Mouse (Mus musculus) left cerebral cortex, adult 11 months (tissue): ENCODE data around the gene A930017K11Rik.

Source experiments
- DNase-seq: peaks from one replicate; pipeline ENCODE4 v3.0.0; 2022; ENCODE audit warnings: low spot score

The A930017K11Rik gene

DNA sequence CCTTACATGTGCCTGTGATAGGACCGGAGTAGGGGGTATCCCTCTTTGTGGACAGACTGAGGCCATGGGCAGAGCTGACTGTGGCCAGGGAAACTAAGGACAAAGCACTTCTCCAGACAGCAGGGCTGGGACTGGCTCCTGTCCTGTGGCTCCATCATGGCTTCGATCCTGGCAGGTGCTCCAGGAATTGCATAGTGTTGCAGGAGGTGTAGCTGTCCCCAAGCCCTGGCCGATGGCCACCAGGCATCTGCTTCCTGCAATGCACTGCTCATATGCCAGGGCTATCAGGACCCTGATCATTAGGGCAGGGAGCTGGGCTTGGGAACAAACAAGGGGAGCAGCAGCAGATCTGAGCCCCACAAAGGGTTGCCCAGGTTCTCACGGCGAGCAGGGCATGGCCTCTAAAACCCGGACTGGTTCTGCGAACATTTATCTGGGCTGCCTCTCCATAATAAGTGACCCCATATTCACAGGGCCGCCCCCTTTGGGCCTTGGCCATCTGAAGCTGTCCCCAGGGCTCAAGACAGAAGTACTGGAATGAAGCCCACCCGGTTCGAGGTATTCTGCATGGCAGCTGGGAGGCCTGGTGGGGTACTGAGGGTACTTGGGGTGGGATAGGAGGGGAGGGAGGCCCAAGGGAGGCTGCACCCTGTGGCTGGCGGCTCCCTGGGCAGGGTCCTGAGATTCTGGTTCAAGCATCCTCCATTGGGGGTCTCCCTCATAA is 6.6 kb upstream of the A930017K11Rik start:
- DNase-seq = no peak

GRCm38 (mm10) chr17:25957586-25958051 is 5.3 kb upstream of the A930017K11Rik start:
- no peak for DNase-seq

- DNase-seq = no peak
These were observed 4.3 kb upstream of the A930017K11Rik start for GRCm38 (mm10) chr17:25956631-25957030.

- DNase-seq = no peak
These were observed 3.8 kb upstream of the A930017K11Rik start for GRCm38 (mm10) chr17:25956201-25956600.

DNA sequence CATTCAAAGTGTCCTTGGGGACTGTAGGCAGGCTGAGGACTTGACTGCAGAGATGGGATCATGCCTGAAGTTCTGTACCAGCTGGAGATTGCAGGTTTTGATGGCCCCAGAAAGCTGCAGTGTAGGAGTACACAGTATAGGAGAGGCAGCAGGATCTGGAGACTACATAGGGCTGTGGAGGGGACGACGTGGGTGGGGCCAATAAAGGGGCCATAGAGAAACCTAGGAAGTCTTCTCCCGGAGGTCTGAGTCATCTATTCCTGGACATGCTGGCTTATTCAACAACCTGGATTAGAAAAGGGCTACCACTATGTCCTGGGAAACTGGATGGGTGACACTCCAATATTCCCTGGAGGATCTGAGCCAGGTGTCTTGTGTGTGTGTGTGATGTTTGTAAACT is 3.4 kb upstream of the A930017K11Rik start:
- DNase-seq = no peak

GRCm38 (mm10) chr17:25954671-25955070 is 2.3 kb upstream of the A930017K11Rik start:
- DNase-seq = no peak

DNA sequence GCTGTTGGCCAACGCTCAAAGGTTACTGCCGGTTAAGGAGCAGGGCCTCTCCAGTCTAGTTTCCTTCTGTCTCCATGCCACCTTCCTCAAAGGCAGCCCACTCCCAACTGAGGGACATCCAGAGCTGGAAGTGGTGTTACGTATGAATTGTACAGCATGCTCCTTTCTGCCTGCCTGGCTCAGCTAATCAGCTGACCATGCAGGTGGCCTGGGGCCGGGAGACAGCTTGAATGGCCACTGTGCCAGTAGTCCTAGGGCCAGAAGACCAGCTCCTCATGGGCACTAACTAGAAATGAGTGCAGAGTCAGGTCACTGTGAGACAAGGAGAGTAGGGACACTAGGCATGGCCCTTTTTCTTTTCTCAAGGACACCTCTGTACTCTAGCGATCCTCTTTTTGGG is 796 bp upstream of the A930017K11Rik start:
- no peak for DNase-seq

DNA sequence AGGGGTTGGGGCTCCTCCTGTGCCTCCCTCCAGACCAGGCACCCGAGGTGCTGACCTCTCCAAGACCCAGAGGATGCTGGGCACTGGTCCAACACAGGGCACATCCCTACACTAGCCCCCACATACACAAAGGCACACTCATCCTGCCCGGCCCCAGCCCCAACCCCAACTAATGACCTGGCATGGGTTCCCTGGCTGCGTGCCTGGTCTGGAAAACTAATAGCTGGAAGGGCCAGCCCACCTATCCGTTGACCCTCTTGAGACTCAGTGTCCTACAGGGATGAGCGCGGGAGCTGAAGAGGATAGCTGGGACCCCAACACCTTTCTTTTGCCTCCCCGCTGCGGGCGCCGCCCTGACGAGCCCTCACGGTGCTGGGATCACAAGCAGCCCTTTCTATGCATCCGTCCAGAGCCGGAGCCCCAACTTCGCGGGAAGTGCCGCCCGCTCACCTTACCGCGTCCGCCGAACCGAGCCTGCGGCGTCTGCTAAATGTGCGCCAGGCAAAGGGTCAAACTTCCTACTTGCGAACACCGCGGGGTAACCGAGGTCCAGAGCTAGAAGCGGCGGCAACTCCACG is 1.1 kb downstream of the A930017K11Rik start:
- no peak for DNase-seq

DNA sequence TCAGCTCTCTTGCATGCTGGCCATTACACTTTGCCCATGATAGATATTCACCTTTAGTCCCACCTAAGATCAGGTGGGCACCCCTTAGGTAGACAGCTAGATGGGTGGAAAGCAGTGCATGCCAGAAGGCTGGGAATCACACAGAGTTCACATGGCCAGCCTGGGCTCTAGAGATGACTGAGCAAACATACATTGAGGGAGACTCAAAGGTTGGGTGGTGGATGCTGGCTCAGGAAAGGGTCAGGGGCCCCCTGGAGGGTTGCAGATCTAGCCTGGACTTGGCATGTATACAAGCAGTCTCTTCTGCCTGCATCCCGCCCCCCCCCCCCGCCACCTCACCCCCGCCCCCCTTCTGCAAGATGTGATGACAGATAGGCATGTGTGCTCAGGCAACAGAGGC is 1.7 kb downstream of the A930017K11Rik start:
- no peak for DNase-seq

DNA sequence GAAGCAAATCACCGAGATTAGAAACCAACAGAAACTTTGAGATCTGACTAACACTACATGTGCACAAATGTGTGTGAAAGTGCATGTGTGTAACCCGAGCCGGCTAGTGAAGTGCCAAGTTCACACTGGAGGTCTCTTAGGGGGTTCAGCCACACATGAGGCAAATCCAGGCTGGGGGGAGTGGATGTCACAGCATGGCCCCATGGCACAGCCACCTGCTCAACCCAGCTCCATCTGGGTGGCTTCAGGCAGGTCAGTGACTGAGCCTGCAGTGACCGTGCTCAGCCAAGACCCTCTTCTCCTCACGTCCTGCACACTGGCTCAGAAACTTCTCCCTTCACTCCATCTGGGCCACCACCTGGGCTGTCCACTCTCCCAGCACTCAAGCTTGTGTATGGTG is 2.4 kb downstream of the A930017K11Rik start:
- DNase-seq = no peak

GRCm38 (mm10) chr17:25948051-25948450 is 4.3 kb downstream of the A930017K11Rik start:
- DNase-seq = no peak

GRCm38 (mm10) chr17:25947576-25947975 is 4.8 kb downstream of the A930017K11Rik start:
- no peak for DNase-seq

DNA sequence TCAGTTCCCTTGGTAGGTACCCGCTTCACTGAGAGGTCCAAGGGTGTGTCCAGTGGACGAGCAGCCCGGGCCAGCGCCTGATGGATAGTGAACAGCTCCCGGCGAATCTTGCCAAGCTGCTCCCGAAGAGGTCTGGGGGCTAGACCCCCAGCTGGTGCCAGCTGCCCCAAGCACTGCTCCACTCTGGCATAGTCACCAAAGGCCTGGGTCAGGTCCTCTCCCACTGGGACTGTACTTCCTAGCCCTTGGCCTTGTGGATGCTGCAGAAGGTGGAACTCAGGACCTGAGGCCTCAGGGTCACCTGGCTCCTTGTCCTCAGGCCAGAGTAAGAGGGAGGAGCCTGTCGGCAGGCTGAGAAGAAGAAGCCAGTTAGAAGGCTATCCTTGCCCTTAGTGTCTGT is 5.5 kb downstream of the A930017K11Rik start:
- no peak for DNase-seq

DNA sequence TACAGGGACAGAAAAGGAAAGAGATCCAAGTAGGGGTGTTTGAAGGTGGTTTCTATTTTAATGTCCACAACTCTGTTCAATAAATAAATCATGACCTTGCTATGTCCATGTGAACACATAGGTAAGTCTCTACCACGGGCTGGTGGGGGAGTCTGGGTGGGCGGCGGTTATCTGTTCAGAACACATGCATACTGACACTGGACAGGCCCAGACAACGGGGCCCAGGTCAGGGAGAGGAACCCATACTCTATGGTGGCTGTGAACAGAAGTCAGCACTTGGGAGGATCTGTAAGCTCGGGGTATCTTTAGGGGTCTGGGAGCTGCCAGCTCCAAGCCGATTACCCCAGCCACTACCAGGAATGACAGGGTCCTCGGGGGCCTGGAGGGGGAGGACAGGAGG is 6.0 kb downstream of the A930017K11Rik start:
- DNase-seq = no peak

DNA sequence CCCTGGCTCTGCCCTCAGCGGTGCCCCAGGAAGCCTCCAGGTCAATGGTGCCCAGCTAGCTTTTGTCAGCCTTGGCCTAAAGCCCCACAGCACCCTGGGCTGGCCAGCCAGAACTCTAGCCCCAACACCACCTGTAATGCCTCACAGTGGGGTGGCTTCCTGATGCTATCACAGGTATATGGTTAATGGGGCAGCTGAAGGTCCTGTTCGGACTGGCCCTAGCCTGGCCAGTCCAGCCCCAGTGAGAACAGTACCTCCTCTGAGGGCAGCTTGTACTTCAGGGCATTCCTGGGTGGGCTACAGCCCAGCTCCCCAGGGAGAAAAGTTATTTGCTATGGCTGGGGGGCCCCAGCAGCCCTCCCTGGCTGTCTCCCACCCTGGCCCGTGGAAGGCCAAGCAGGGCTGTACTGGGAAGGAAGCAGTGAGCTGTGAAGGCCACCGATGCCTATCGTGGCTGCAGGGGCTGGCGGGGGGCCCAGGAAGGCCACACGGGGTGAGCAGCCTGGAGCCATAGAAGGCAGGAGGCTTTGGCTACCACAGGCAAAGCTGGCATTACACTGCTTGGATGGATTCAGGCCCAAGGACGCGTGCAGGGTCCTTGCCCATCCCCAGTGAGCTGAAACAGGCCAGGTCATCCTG is 6.7 kb downstream of the A930017K11Rik start:
- DNase-seq = no peak

DNA sequence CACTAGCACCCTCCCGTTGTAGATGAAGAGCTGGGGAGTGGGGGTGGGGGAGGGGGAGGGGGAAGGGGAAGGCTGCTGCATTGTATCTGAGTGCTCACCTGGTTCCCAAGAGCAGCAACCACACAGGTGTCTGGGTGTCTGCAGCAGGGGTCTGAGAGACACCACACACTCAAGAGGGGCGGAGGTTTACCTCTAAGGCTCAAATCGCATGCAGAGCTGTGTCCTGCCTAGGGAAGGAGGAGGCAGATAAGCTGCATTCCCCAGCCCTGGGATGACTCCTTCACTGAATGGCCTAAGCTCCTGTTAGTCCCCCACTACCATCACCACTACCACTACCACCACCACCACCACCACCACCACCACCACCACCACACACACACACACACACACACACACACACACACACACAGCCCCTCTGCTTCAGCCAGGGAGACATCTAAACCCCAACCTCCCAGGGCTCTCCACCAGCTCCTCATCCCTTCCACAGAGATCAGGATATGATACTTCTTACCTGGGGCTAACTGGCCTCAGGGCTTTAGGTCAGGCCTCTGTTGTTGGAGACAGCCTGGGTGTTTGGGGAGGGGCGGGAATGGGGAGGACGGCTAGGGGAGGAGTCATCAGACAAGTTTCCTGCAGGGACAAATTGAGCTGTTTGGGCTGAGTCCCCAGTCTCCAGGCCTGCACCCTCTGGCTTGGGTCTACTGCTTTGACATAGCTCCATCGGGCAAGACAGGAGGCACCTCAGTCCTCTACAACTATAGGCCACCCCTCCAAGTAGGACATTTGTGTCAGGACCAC is 7.8 kb downstream of the A930017K11Rik start, which contains the start of the genes Pigq and Nhlrc4:
TSS of gene Pigq (minus strand) at position 571 of the 798 bp plus-strand sequence.
TSS of gene Nhlrc4 (minus strand) at position 596 of the 798 bp plus-strand sequence.
- DNase-seq = no peak

GRCm38 (mm10) chr17:25943769-25944168 is 8.6 kb downstream of the A930017K11Rik start:
- no peak for DNase-seq

GRCm38 (mm10) chr17:25943221-25943620 is 9.1 kb downstream of the A930017K11Rik start:
- no peak for DNase-seq

- DNase-seq = no peak
These were observed 9.7 kb downstream of the A930017K11Rik start for GRCm38 (mm10) chr17:25942597-25943151.

DNA sequence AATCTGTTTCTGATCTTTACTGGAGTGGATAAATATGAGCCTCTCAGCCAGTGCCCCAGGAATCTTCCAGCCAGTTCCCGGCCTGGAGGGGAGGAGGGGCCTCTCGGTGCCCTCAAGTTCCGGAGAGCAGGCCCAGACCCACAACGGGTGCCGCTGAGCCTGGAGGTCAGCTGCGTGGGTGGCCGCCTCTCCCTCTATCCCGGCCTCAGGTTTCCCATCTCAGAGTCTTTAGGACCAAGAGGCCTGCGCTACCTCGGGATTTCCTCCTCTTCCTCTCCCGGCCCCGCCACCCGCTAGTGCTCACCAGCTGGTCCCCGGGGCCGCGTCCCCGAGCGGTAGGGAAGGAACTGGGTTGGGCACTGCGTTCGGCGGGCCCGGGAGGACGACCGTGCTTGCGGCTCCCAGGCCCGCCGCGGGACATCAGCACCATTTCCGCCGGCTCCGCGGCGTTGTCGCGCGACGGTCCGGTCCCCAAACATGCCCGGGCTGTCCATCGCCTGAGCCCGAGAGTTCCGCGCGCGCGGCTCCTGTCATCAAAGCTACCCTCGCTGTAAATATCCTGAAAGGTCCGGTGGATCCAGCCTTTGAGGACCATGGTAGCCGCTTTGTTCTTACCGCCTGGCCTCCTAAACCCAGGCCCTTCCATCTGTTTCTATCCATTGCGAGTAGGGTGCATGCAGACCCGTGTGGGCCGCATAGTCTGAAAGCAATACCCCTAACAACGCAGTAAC is 10.7 kb downstream of the A930017K11Rik start:
- no peak for DNase-seq

- DNase-seq = no peak
These were observed 17.8 kb downstream of the A930017K11Rik start for GRCm38 (mm10) chr17:25934526-25934925.
